Mouse (Mus musculus) midbrain, embryonic 12.5 days (tissue): ENCODE results near the gene Vill. TPM values are rescaled to one million over a fixed set of nuclear protein-coding genes. Genes with fewer than 3 reads are reported as not detected.

Source experiments
- ATAC-seq: fragments of 200-750 bp; cut with Nextera tagmentation; 2 replicates; pipeline ENCODE4 v1.8.0; 2017; ENCODE audit warnings: low read depth, moderate TSS enrichment, moderate library complexity; ENCODE audit not compliant: low FRiP score
- H3K27ac ChIP-seq: fragments of 300-500 bp; sonication (generic); replicated peaks from 2 replicates; pipeline ENCODE4 v1.5.1; 2016; ENCODE audit warnings: mild to moderate bottlenecking
- H3K27me3 ChIP-seq: fragments of 300-500 bp; sonication (generic); 2 replicates; pipeline ENCODE4 v1.6.1; 2016; ENCODE audit warnings: mild to moderate bottlenecking
- H3K36me3 ChIP-seq: fragments of 300-500 bp; sonication (generic); 2 replicates; pipeline ENCODE4 v1.6.1; 2016
- H3K4me1 ChIP-seq: fragments of 300-500 bp; sonication (generic); 2 replicates; pipeline ENCODE4 v1.6.1; 2016
- H3K4me2 ChIP-seq: fragments of 300-500 bp; sonication (generic); replicated peaks from 2 replicates; pipeline ENCODE4 v1.6.1; 2016; ENCODE audit warnings: mild to moderate bottlenecking, moderate library complexity
- H3K4me3 ChIP-seq: fragments of 300-500 bp; sonication (generic); 2 replicates; pipeline ENCODE4 v1.5.1; 2016; ENCODE audit warnings: mild to moderate bottlenecking
- H3K9ac ChIP-seq: fragments of 300-500 bp; sonication (generic); replicated peaks from 2 replicates; pipeline ENCODE4 v1.6.1; 2016; ENCODE audit warnings: mild to moderate bottlenecking, moderate library complexity
- H3K9me3 ChIP-seq: fragments of 300-500 bp; sonication (generic); 2 replicates; pipeline ENCODE4 v1.6.1; 2016; ENCODE audit warnings: mild to moderate bottlenecking
- WGBS: fragments of 180-500 bp; shearing (Covaris S2); methylation state at CpG from one replicate; pipeline ENCODE4 v1.1.7; 2016; 5-methylcytosine and 5-hydroxymethylcytosine counted together
- polyA plus RNA-seq: library from polyadenylated mRNA; unstranded; fragments of >200 nt; fragmentation: Nextera tagmentation; extraction: Ambion mirVana; gene quantifications from 2 replicates; pipeline ENCODE4 v1.2.1, GENCODE M21; 2016

The Vill gene
- 6.3 and 9.1 TPM in 2 replicates for polyA plus RNA-seq

DNA sequence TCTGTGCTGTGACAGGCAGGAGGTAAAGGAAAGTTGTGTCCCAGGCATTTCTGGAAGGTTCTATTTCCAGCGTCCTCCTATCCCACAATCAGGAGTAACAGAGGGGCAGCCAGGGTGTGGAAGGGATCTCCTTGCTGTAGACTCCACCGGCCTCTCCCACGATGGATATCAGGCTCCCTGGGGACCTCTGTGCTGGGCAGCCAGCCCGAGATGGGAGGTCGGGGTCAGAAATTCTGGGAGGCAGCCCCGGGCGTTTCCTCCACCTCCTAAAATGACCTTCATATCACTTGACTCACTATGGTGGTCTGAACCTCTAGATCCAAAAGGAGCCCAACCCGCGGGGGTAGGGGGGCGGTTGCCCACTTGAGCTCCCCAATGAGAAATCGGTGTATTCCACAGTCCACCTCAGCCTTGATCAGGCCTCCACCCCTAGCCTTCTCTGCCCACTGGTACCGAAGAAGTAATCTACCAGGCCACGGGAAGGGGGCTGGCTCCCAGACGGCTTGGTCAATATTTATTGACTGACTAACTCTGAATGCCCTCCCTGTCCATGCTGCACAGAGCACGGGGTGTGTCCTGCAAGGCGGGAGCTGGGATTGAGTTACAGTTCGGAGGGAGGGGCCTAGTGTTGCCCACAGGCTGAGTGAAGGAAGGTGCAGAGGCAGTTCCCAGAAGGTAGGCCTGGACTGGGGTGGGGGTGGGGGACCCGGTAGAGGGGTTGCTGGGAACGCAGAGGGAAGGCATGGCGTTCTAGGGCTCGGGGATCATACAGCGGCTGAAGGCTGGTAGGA lies at the start of gene Vill:
Vill (plus strand) TSS at position 625 of the 791 bp plus-strand sequence.
- Histone ChIP-seq H3K36me3 (no peaks in the 10 kb centered on the region), H3K27ac (no peak within 1 kb of the TSS), H3K4me2 (peak within 1 kb of the TSS; percentile 54), H3K27me3 (peaks cover 33% of the 10 kb centered on the region), H3K9ac (peak within 1 kb of the TSS; percentile 39; the same call in 1 of the 2 replicates), H3K4me3 (peak within 1 kb of the TSS; percentile 30), H3K4me1 (peaks cover 14% of the 10 kb centered on the region), H3K9me3 (no peaks in the 10 kb centered on the region)
- WGBS: 21% methylated on average over 22 of the region's 22 CpGs
- peak; percentile 81 for ATAC-seq

DNA sequence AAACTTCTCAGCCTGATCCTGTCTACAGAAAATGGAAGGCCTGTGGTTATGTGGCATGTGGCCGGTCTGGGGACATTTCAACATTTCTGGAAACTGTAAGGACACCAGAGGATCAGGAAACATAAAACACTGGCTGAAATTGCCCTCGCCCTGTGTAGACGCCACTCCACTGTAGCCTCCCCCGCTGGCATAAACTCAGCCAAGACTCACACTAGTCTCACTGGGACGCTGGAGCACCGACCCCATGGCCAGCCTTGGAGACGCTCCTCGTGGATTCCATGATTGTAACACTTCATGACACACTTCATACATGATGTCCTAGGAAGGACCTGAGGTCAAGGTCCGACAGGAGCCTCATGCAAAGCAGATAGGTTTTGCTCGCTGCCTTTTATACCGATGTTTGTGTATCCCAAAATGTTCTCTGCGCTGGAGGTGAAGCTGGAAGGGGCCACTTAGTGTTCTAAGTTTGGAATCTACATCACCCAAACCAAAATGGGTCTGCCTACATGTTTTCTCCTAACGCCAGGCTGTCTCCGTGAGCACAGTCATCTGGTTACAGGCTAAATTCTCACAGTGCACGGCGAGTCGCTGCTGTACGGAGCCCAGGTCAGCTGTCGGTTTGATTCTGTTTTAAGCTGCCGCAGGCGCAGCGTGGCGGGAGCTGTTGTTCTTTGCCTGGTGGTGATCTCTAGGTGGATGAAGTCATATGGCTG lies 48.4 kb upstream of the Vill start:
- no peak overlapping the region for H3K4me3 ChIP-seq
- 93% methylated on average over 23 of the region's 23 CpGs for WGBS
- H3K27ac ChIP-seq: no peak overlapping the region
- H3K27me3 ChIP-seq: no peaks in the 10 kb centered on the region
- peaks cover 14% of the 10 kb centered on the region; the same call in 1 of the 2 replicates for H3K4me1 ChIP-seq
- H3K36me3 ChIP-seq: no peaks in the 10 kb centered on the region
- no peak overlapping the region for H3K9ac ChIP-seq
- no peak for ATAC-seq
- no peak overlapping the region for H3K4me2 ChIP-seq
- no peaks in the 10 kb centered on the region for H3K9me3 ChIP-seq

DNA sequence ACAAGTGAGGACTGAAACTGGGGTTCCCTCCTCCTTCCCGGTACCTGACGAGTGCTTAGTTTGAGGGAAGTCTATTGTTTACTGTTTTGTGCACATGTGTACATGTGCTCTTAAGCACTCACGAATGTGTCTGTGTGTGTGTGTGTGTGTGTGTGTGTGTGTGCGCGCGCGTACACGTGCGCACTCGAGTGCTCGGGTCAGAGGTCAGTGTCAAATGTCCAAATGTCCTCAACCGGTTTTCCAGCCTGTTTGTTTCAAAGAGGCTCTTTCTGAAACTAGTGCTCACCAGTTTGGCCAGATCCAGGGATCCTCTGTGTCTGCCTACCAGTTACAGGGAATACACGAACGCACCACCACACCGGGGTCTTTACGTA lies 47.9 kb upstream of the Vill start:
- no peak for ATAC-seq
- no peaks in the 10 kb centered on the region for H3K36me3 ChIP-seq
- H3K27me3 ChIP-seq: no peaks in the 10 kb centered on the region
- H3K4me2 ChIP-seq: no peak overlapping the region
- WGBS: 93% methylated on average over 16 of the region's 16 CpGs
- no peak overlapping the region for H3K27ac ChIP-seq
- peaks cover 14% of the 10 kb centered on the region; the same call in 1 of the 2 replicates for H3K4me1 ChIP-seq
- H3K9me3 ChIP-seq: no peaks in the 10 kb centered on the region
- no peak overlapping the region for H3K4me3 ChIP-seq
- H3K9ac ChIP-seq: no peak overlapping the region

DNA sequence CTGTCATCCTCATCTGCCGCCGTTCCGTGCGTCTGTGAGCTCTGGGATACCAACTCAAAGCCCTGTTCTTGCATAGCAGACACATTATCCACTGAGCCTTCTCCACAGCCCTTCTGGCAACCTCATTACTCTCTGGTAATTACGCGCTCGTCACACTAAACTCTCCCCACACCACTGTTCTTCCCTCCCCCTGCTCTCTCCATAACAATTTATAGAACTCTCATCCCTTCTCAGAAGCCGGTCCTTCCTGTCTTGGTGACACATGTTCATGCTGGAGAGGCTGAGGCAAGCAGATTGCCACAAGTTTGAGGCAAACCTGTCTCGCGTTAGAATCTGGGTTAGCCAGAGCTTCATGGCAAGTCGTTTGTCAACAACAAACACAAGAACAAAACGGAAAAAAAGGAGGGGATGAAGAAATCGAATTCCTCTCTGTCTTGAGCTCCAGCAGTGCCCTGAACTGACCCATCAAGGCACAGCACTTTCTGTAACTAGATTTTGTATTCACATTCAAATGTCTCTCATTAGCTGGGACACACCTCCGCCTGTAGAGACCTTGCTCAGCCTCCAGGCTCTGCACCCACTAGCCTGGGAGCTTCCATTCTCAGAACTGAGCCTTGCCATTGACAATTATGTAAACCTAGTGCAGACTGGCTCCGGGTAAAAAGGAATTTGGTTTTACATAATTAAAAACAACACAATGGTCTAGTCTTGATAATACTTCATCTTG lies 47.1 kb upstream of the Vill start:
- ATAC-seq: no peak
- Histone ChIP-seq H3K27me3 (no peaks in the 10 kb centered on the region), H3K9me3 (no peaks in the 10 kb centered on the region), H3K36me3 (no peaks in the 10 kb centered on the region), H3K27ac (no peak overlapping the region), H3K4me1 (peaks cover 14% of the 10 kb centered on the region; the same call in 1 of the 2 replicates), H3K4me2 (no peak overlapping the region), H3K9ac (no peak overlapping the region), H3K4me3 (no peak overlapping the region)
- 87% methylated on average over 15 of the region's 15 CpGs for WGBS

DNA sequence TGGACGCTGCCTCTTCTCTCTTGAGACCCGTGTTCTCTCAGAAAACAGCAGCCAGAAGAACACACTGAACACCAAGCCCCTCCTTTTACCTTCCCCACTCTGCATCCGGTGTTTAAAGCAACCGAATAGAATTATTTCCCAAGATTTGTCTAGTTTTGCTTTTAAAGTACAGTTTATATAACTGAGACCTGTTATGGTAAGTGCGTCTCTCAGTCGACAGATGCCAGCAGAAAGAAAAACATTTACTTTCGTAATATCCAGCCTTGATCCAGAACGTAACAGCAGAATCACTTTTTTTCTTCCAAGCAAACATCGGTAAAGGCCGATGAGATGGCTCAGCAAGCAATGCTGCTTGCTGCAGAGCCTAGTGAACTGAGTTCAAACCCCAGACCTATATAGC lies 45.3 kb upstream of the Vill start:
- Histone ChIP-seq H3K4me3 (no peak overlapping the region), H3K9ac (no peak overlapping the region), H3K9me3 (no peaks in the 10 kb centered on the region), H3K4me1 (peaks cover 14% of the 10 kb centered on the region; the same call in 1 of the 2 replicates), H3K27me3 (no peaks in the 10 kb centered on the region), H3K4me2 (no peak overlapping the region), H3K36me3 (no peaks in the 10 kb centered on the region), H3K27ac (no peak overlapping the region)
- WGBS: 91% methylated on average over 10 of the region's 10 CpGs
- ATAC-seq: no peak

DNA sequence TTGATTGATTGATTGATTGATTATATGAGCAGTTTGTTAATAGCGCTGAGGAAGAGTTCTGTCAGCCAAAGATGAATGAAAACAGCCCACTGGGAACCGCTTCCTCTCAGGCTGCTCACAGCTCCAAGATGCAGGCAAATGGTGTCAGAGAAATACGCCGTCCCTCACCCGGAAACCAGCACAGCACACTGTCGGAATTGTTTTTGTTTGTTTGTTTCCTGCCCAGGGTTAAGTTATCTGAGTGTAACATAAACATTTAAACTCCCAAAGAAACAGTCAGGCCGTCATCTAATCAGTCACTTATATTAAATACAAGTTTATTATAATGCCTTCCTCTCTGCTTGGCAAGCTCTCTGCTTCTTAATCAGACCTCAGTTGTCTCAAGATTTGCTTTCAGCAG lies 43.7 kb upstream of the Vill start:
- H3K4me3 ChIP-seq: no peak overlapping the region
- no peak overlapping the region for H3K9ac ChIP-seq
- no peaks in the 10 kb centered on the region for H3K27me3 ChIP-seq
- WGBS: 82% methylated on average over 7 of the region's 7 CpGs
- H3K4me1 ChIP-seq: peaks cover 14% of the 10 kb centered on the region; the same call in 1 of the 2 replicates
- no peak overlapping the region for H3K27ac ChIP-seq
- H3K9me3 ChIP-seq: no peaks in the 10 kb centered on the region
- ATAC-seq: no peak
- no peak overlapping the region for H3K4me2 ChIP-seq
- no peaks in the 10 kb centered on the region for H3K36me3 ChIP-seq

DNA sequence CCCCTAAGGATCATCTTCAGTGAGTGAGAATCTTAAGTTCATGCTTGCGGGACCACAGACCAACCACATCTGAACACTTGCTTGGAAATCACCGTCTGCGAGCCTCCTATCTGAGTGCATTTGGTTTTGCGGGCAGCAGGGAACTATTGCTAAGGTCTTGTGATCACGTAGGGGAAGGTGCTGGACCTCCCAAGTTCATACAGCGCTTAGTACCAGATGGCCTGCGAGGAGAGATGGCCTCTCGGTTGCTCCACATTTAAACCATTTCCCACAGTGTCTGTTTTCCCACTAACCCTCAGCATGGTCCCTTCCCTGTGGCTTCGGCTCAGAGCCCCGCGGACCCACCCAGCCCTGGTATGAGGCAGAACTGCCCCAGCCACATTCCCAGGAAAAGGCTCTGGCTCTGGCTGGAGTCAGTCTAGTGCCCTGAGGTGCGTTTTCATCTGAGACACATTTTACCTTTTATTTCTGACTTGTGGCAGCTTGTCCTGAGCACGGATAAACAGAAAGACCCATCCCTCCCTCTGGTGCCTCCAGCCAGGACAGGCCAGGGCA lies 42.3 kb upstream of the Vill start:
- H3K4me3 ChIP-seq: no peak overlapping the region
- H3K27ac ChIP-seq: no peak overlapping the region
- H3K27me3 ChIP-seq: no peaks in the 10 kb centered on the region
- no peak overlapping the region for H3K4me2 ChIP-seq
- no peaks in the 10 kb centered on the region for H3K36me3 ChIP-seq
- 85% methylated on average over 13 of the region's 13 CpGs for WGBS
- no peak for ATAC-seq
- no peak overlapping the region for H3K9ac ChIP-seq
- peaks cover 8% of the 10 kb centered on the region; the same call in 1 of the 2 replicates for H3K4me1 ChIP-seq
- no peaks in the 10 kb centered on the region for H3K9me3 ChIP-seq

DNA sequence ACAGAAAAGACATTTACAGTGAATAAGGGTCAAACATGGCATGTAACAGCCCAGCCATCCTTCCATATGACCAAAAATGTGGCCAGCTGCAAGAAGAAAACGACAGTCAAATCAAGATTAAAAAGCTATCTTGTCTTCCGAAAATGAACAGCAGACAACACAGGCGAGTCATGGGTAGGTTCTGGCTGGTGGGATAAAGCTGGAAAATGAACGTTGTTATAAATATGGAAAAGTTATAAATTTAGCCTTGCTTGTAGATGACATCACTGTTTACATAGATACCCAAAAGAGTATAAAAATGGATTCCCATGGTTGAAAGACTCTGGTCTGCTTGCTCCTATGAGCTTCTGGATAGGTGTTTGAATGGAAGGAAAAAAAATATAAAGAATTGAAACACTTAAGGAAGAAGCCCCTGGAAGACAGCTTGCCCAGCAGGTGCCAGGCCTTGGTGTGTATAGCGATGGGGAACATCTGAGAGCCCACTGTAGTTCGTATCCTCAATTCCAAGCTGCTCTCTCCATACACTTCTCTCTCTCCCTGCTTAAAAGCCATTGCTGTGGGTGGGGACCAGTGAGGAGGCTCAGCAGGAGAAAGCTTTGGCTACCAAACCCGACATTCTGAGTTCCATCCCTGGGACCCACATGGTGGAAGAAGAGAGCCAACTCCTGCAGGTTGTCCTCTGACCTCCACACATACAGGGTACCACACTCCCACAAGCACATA lies 35.6 kb upstream of the Vill start:
- Histone ChIP-seq H3K27me3 (no peaks in the 10 kb centered on the region), H3K9me3 (no peaks in the 10 kb centered on the region), H3K4me1 (no peaks in the 10 kb centered on the region), H3K36me3 (peaks cover 6% of the 10 kb centered on the region; the same call in 1 of the 2 replicates), H3K27ac (no peak overlapping the region), H3K4me2 (no peak overlapping the region), H3K9ac (no peak overlapping the region), H3K4me3 (no peak overlapping the region)
- ATAC-seq: no peak
- 89% methylated on average over 7 of the region's 7 CpGs for WGBS

DNA sequence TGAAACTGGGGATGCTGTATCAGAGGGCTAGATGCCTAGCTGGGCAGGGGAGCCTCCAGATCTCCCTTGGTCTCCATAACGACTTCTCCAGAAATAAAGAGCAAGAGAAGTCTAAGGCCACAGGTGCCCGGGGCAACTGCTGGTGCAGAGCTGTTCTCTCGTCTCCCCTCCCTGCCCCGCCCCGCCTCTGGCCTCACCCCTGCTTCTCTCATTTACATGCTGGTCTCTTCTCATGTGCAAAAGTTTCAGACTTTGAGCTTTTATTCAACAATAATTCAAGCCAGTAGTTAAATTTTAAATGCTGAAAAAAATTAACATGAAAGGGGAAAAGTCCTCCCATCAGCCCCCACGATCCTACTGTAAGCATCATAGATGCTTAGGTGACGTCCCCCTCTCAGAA lies 30.8 kb upstream of the Vill start:
- Histone ChIP-seq H3K4me1 (no peaks in the 10 kb centered on the region), H3K27ac (no peak overlapping the region), H3K36me3 (peaks cover 6% of the 10 kb centered on the region; the same call in 1 of the 2 replicates), H3K9me3 (no peaks in the 10 kb centered on the region), H3K4me2 (no peak overlapping the region), H3K9ac (no peak overlapping the region), H3K27me3 (no peaks in the 10 kb centered on the region), H3K4me3 (no peak overlapping the region)
- WGBS: 73% methylated on average over 7 of the region's 7 CpGs
- ATAC-seq: no peak

DNA sequence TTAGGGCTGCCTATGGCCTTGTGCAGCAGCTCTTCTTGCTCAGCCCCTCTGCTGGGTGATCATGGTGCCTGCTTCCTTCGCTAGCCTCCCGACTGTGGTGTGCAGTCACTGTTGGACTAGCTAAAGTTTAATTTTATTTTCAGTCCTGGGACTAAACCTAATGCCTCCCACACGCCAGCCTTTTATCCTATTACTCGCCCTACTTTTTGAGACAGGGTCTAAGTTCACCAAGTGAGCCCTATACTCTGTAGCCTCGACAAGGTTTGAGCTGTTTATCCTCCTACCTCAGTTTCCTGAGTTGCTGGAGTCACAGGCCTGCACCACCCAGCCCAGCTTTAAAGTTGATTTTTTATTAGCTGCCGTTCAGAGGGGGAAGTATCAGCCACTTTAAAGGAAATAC lies 27.3 kb upstream of the Vill start:
- Histone ChIP-seq H3K4me3 (no peak overlapping the region), H3K9me3 (no peaks in the 10 kb centered on the region), H3K4me1 (no peaks in the 10 kb centered on the region), H3K27me3 (no peaks in the 10 kb centered on the region), H3K27ac (no peak overlapping the region), H3K9ac (no peak overlapping the region), H3K4me2 (no peak overlapping the region), H3K36me3 (no peaks in the 10 kb centered on the region)
- 79% methylated on average over 6 of the region's 6 CpGs for WGBS
- ATAC-seq: no peak

DNA sequence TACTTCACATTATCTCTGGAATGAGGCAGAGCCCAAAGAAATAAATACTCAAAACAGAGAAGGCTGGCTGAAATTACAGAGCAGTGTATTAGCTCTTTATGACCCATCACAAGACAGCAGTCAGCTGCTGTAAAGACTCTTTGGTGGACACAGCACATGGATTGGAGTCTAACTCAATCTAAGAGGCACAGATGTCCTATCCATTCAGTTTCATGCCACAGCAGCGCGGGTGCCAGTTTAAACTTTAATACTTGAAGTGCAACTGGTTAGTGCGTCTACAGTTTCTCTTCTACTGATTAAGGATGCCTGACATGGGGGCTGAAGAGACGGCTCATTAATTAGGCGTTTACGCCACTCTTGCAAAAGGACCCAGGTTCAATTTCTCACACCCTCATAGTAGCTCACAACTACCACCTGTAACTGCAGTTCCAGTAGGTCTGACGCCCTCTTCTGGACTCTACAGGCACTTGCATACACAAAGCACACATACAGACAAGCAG lies 26.7 kb upstream of the Vill start:
- no peak overlapping the region for H3K27ac ChIP-seq
- WGBS: 91% methylated on average over 7 of the region's 7 CpGs

More for the DNA sequence above, 26.7 kb upstream of the Vill start:
- no peak overlapping the region for H3K9ac ChIP-seq
- H3K4me3 ChIP-seq: no peak overlapping the region
- H3K4me1 ChIP-seq: no peaks in the 10 kb centered on the region
- no peak for ATAC-seq
- H3K4me2 ChIP-seq: no peak overlapping the region
- H3K9me3 ChIP-seq: no peaks in the 10 kb centered on the region
- H3K27me3 ChIP-seq: no peaks in the 10 kb centered on the region
- H3K36me3 ChIP-seq: no peaks in the 10 kb centered on the region
